Mouse (Mus musculus): ENCODE measurements at regions not wholly inside any gene's neighbourhood (a gene's known extent, or its start where the extent isn't known, plus 50 kb on each side); places are given as distances from the start of the nearest gene placed in this dataset.

DNA sequence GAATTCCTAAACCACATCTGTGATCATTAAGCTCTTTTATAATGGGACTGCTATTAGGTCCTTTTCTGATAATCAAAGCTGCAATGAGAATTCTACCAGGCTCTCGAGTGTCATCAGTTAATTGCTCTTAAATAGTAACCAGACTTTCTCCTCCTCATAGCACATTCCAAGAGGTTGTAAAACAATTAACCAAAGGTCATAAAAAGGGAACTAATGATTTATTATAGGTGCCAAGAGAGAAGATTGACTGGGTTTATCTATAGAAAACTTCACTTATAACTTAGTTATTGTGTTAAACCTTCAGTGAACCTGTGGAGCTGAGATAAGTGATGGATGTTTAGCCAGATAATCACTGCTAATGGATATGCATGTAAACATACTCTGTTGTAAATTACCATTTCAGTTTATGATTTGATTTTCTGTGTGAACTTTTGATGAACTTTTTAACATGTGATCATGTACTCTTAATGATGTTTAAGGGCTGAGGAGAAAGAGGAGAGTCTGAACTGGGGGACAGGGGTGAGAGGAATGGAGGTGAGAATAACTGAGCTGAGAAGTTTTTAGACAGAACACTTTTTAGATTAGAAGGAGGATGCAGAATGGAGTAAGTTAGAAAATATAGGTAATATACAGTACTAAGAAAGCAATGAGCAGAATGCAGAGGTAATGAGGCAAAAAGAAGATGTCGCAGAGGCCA, 228.4 kb upstream of the Cox7c start:
- DNase-seq = no peak

DNA sequence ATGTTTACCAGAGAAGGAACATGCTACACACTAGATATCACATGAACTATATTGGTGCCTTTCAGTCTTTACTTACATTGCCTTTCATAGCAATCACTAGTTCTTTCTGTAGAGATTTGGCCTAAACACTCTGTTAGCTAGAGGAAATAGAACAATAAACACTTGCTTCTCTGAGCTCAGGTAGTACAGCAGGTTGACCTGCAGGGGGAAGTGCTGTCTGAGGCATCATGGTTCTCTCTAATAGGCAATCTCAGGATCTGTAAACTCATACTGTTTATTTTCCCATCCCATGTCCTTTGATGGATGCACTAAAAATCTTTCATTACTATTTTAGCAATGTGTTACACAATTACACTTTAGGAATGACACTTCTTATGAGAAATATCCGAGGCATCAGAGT, 191.3 kb upstream of the Cox7c start:
- no peak for DNase-seq

DNA sequence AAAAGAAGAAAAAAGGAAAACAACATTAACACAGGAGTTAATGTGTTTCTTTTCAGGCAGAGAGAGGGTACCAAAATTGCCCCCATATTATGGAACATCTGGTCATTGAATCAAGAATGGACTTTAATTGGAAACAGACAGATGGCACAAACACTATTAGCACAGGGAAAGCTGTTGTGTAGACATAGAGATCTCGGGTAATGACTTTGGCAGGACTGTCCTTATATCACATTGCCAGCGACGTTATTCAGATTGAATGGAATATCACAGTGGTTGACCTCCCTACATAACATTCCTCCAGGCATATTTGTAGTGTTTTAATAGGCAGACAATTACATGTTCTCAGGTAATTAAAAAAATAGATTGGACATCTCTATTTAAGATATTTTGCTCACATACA, 158.9 kb upstream of the Cox7c start:
- no peak for DNase-seq

DNA sequence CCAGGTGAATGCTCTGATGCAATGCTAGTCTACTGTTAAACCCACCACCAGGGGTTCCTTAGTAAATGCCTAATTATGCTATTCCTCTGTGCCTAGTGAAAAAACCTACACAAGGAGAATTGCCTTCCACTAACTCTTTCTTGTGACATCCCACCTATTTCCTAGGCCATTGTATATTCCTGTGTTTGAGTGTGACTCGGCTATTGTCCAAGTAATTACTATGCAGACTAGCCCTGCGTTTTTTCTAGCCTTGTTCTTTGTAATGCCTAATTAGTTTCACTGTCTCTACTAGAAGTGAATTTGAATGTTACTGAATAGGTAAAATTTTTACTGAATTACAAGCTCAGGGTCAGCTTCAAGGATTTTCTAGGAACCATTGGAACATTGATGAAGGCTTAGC, 133.8 kb upstream of the Cox7c start:
- no peak for DNase-seq

DNA sequence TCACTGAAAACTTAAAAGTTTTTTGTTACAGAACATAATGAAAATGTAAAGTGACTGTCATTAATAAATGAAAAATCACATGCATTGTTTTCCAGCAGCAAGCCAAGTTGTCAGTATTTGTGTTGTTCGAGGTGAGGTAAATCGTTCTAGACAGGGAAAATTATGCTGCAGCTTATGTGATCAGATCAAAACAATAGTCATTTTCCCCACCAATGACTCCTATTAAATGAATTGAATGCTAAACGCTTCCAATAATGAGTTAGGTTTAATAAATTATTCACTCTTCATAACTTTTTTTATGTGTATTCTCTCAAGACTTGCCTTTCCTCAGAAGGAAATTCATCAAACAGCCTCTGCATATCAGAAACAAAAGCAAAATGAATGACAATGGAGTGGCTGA, 100.6 kb upstream of the Cox7c start:
- DNase-seq = no peak

DNA sequence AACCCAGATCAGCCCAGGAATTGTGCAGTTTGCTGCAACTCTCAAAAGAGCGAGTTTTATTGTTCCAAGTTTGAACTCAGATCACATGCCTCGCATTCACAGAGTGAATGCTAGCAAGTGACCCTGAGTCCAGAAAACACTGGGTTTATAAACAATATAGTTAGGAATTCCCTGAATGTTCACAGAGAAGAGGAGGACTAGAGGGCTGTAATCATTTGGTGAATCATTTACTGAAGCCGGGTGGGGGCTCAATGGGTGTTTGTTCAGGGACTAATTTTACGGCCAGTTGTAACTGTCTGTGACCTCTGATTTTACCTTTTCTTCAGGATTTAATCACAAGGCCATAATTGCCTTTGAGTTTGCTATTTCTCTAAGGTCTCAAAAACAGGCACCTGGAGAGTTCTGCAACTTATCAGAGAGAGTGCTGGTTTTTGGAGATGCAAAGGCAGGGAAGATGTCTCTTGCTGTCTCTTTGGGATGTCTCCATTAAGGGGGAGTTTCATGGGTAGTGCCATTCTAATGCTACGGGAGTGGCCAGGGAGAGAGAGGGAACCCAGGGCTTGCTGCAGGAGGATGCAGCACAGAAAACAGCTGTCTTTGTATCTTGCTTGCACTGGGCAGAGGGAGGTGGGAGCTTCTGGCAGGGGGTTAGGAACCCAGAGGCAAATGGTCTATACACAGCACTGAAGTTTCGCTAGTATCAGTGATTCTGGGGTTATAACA, 64.8 kb upstream of the Cox7c start:
- DNase-seq = peak; percentile 44

DNA sequence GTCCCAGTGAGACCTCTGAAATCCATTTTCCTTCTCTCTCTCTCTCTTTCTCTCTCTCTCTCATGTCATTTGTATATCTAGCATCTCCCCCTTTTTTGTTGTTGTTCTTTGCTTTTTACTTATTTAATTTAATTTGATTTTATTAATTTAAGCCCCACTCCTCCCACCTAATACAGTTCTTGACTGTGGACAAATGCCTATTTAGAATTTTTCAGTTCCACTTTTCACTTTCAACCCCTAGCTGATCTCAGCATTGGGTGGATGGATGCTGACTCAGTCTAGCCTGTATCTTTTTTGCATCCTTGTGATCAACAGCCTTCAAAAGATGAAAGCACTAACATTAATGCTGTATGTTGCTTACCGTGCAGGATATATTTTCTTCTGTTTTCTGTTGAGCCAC, 55.5 kb upstream of the Cox7c start:
- no peak for DNase-seq

DNA sequence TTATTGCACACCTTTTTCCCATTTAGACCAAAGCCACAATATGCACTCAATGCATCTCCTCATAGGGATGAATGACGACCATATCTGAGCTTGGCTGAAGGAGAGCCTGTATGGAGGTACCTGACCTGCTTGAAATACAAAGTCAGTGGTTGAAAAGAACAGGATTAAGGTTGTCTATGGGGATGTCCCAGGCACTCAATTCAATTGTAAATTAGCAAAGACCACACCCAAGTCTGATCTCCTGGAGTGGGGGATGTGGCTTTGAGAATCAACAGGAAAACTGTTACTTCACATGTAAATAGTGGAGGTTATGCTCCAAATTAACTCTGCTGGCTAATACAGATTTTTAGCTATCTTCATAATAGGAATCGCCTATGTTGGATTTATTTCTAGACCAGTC, 51.1 kb upstream of the Cox7c start:
- DNase-seq = no peak

DNA sequence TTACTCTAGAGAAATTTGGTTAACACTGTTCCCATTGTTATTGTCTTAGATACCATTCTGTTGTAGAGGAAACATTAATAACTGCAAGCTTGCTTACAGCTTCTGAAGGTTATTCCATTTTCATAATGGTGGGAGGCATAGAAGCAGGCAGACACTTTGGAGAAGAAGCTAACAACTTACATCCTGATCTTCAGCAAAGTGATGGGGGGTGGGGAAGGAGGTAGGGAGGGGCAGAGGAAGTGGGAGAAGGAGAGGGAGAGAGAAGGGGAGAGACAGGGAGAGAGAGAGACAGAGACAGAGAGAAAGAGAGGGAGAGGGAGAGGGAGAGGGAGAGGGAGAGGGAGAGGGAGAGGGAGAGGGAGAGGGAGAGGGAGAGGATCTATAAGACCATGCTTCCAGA, 50.6 kb upstream of the Cox7c start:
- no peak for DNase-seq
